Mouse (Mus musculus) adrenal gland, postnatal 10 days (tissue): ENCODE results near the gene Slit3. TPM values are rescaled to one million over a fixed set of nuclear protein-coding genes. Genes with fewer than 3 reads are reported as not detected.

ENCODE experiments used
- DNase-seq: peaks from one replicate; pipeline ENCODE4 v3.0.0; 2021; ENCODE audit warnings: mixed read lengths
- long read RNA-seq, 2 experiments: library from polyadenylated mRNA; stranded (forward); transcript quantifications; one replicate each; pipeline ENCODE4 v2.0.0; 2021
- total RNA-seq, 2 experiments: library from RNA; stranded (reverse); gene quantifications; 2 replicates each; pipeline ENCODE4 v1.2.3; 2021

Slit3 gene
- total RNA-seq: 10 to 100 TPM; 36.9 to 45.0 TPM
- long read RNA-seq, experiment 1, partial matches to known transcripts: 9 of 15 reads
- long read RNA-seq, experiment 1, other reads (novel, unspliced or antisense): 6 of 15 reads
- long read RNA-seq, experiment 2, partial matches to known transcripts: 3 of 5 reads
- long read RNA-seq, experiment 2, other reads (novel, unspliced or antisense): 2 of 5 reads

DNA sequence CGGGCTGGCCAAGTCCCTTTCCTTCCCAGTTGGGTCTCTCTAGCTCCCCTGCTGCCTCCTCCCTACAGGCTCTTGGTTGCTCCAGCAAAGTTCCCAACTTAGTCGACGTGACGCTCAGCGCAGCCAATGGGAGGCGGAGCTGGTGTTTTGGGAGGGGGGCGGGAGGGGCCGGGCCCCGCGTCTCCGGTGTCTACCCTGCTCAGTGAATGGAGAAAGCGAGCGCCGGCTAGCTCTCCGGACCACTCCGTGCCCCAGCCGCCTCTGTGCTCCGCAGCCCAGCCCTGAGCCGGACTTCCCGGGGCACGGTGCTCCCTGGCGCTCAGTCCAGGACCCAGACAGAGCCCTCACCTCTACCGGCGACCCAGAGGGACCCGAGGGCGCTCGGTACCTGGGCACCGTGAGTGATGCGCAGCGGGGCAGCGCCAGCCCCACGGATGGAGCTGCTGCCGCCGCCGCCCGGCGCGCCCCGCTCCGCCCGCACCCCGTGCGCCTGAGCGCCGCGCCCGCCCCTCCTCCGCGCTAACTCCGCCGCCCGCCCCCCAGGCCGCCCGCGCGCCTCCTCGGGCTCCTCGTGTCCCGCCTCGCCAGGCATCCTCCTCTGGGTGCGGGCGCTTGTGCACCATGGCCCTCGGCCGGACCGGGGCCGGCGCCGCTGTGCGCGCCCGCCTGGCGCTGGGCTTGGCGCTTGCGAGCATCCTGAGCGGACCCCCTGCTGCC is at the start of gene Slit3:
Gene Slit3, plus strand, starts transcription at position 331 of the 717 bp plus-strand sequence.
- peak; percentile 80 for DNase-seq

- no peak for DNase-seq
Observed at GRCm38 (mm10) chr11:35071451-35071850, 49.6 kb upstream of the Slit3 start.

DNA sequence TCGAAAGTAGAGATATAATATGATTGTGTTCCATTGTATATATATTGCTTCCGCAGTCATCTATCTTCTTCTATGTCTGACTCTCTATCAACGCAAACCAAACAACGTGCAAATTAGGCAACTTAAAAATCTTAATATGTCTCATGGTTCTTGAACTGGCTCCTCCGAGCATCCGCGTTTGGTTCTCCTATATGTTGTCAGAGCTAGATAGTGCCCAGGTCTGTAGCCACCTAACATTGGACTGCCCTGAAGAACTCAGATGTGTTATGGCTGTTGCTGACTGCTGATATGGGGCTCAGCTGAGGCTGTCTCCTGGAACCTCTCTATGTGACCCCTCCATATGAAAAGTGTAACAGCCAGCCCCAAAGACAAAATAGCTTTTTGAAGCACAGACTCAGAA is 45.6 kb upstream of the Slit3 start:
- no peak for DNase-seq

DNA sequence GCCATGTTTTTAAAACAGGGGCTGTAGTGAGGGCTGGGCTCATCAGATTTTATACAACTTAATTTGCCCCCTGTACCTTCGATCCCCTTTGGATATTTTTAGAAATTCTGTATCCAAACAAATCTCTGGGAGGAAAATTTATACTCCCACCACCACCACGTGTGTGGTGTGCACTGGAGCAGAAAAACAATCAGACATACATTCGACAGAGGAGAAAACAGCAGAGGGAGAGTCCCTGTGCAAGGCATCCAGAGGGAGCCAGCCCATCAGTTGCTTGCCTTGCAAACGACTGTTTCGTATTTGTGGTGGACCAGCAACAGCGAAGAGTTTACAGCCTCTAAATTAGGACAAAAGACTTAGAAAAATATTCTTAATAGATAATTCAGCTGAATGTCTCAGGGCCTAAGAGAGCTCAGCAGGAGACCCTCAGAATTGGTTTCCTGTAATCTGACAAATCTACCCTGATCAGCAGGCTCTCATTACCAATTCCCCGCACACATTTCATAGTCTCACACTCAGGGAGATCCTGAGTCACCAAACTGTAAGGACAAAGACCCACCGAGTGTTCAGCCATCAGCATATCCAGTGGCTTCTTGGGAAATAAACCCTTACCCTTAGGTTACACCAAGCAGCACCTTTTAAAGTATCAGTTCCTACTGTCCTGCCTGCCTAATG is 40.4 kb upstream of the Slit3 start:
- no peak for DNase-seq

DNA sequence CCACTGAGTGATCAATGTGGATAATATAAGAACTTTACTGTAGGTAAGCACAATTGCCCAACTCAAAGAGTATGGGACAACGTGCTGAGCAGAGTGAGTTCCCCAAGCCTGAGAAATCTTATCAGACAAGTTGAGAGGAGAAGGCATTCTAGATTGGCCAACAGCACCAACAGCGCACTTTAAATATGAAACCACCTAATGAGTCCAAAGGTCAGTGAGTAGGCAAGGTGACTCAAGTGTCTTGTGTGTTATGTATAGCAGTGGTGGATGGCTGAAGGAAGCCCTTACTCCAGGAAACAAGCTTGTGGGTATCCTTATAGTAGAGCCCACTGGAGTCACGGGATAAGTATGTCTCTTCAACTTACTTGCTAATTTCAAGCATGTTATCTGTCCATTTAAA is 38.7 kb upstream of the Slit3 start:
- no peak for DNase-seq

GRCm38 (mm10) chr11:35083049-35083448 is 38.0 kb upstream of the Slit3 start:
- no peak for DNase-seq

DNA sequence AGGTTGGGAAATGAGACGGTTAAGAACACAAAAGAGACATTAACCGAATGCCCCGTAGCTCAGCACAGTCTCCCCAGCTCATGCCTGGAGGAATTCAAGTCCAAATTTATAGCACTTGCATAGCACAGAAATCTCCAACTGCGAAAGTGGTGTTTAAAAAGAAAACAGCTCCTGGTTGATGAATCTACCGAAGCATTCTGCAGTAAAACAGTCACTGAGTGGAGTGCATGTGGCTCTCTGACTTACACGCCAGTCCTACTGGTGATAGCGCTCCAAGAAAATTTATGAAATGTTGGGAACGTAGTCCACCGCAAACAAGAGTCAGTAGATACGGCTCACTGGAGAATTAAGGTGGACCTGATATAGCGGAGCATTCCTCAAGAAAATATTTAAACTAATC is 35.7 kb upstream of the Slit3 start:
- no peak for DNase-seq

DNA sequence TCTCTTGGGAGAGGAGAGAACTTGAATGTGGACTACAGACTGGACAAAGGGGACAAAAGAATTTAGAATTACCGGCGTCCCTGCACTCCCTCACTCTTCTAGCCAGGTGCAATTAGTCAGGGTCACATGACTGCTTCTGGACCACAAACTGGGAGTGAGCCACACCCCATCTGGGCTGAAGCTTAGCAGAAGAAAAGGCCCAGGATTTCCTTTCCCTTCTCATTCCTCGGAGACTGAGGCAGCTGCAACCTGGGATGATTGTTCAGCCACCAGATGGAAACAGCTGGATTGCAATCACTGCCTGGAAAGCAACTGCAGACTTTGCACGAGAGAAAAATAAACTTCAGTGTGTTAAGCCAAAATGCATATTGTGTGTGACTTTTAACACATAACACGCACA is 35.0 kb upstream of the Slit3 start:
- no peak for DNase-seq

DNA sequence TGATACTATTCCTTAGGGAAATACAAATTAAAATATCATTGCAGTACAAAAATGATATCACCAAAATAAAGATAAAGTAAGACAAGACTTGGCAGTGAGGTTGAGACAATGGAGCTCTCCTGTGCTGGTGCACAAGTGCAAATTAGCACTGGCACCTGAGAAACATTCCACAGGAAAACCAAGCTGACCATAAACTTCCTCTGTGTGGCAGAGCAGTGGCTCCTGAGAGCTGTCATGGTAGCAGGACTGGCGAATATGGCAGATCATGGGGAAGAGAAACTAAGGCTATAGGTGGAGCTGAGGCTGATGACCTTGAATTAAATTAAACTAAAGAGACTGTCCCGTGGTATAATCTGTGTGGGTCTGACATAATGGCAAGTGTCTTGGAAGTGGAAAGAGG is 33.6 kb upstream of the Slit3 start:
- DNase-seq: no peak

DNA sequence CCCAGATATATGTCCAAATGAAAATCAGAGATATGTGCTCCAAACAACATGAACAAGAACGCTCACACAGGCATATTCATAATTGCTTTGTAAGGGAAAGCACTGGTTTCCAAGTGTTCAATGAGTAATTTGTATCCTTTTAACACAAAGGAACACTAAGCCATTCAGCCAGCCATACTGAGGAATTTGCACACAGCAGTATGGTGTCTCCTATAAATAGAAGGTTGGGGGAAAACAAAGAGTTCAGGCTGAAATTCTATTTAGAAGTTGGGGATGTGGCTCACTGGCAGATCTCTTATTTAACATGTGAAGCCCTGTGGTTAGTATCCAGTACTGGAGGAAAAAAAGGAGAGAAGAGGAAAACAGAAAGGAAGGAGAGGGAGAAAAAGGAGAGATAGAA is 32.9 kb upstream of the Slit3 start:
- no peak for DNase-seq

- DNase-seq: no peak
Observed at GRCm38 (mm10) chr11:35090629-35091335, 30.2 kb upstream of the Slit3 start.

GRCm38 (mm10) chr11:35096538-35096937 is 24.5 kb upstream of the Slit3 start:
- DNase-seq: peak; percentile 9

GRCm38 (mm10) chr11:35109781-35110180 is 11.2 kb upstream of the Slit3 start:
- no peak for DNase-seq

- DNase-seq: no peak
Observed at GRCm38 (mm10) chr11:35110784-35111183, 10.2 kb upstream of the Slit3 start.

DNA sequence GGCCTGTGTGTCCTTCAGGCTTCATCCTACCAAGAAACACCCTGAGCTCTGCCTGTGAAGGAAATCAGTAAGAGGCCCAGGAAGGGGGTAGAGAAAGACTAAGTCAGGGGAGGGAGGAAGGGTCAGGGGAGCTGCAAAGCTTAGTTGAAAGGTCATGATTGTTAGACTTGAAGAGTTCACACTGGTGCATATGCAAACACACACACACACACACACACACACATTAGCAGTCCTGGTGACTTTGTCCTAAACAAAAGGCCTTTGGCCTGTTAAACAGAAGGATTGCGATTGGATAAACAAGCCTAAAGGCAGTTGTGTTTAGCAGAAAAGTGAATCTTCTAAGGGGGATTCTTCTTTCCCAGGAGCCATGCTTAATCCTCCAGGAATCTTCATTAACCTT is 7.7 kb upstream of the Slit3 start:
- DNase-seq: no peak

DNA sequence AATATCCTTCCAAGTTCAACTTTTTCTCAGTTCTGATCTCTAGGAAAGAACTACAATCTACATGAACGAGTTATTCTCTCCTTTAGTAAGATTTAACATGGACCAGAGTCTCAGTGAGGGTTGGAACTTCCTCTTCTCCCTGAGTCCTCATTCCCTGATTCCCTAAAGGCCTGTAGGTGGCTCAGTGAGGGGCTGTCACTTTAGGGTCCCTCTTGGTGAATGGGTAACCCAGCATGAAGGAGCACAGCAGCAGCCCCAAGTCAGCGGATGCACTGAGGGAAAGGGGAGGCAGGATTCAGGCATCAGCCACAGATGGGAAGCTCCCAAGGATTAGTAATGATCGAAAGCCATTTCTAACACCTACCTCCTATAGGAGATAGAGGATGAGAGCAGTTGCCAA is 4.6 kb upstream of the Slit3 start:
- no peak for DNase-seq

DNA sequence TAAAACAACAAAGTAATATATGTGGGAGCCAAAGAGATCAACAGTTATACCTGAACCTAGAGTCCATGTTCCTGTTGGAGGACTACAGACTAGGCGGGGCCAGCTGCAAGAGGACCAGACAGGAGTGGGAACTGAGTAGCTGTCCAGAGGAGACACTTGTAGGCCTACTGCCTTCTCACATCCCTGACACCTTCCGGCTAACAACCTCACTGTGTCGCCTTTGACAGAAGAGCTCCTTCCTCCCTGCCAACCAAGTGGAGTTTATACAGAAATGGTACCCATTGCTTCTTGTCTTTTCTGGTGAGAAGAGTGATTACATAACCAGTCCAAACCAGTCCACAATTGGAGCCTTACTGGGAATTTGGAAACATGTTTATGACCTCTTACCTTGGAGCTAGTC is 3.2 kb upstream of the Slit3 start:
- DNase-seq: no peak

GRCm38 (mm10) chr11:35118731-35119130 is 2.3 kb upstream of the Slit3 start:
- no peak for DNase-seq

DNA sequence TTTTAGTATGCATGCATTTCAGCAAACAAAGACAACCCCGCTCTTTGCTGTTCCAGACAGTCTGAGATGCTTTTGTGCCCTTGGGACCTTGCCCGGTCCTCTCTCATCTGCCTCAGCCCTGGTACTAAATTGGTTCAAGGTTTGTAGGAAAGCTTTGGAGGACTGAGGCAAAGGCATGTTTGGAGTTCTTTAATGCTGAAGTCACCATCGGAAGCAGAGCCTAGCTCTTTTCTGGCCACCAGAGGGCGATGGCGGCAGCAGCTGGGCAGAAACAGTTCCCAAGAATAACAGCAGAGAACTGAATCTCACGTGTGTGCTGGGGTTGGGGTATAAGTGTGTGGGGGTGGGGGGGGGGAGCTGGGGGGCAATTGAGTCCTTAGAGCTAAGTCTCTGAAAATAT is 1.7 kb upstream of the Slit3 start:
- DNase-seq: peak; percentile 88

DNA sequence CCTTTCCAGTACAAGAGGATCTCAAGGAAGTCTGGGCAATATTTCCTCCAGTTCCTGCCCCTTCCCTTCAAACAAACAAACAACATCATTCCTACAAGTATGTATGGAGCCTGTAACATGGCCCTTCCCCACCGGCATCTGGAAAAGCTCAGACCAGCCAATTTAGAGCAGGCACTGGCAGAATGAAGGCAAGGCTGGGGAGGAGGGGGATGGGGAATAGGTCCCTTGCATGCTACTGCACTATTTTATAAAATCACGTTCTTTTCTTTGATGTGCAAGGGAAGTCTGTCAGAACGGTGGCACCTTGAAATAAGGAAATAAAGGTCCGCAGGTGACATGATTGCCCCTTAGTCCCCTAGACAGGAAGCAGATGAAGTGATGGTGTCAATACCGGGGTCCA is 948 bp upstream of the Slit3 start:
- DNase-seq: no peak

GRCm38 (mm10) chr11:35121611-35121959 is 561 bp downstream of the Slit3 start:
- no peak for DNase-seq

GRCm38 (mm10) chr11:35122091-35122811 is 1.2 kb downstream of the Slit3 start:
- DNase-seq: peak; percentile 39
